Mouse (Mus musculus) stomach, postnatal 0 days (tissue): ENCODE measurements around the gene Zfp90. TPM values are rescaled to one million over a fixed set of nuclear protein-coding genes. Genes with fewer than 3 reads are reported as not detected.

ENCODE experiments used
- ATAC-seq: fragments of 200-750 bp; cut with Nextera tagmentation; 2 replicates; pipeline ENCODE4 v1.8.0; 2017; ENCODE audit not compliant: low FRiP score, low TSS enrichment
- DNase-seq: peaks from one replicate; pipeline ENCODE4 v3.0.0-alpha.2; 2016; ENCODE audit warnings: low spot score
- H3K27ac ChIP-seq: fragments of 300-500 bp; sonication (generic); replicated peaks from 2 replicates; pipeline ENCODE4 v1.5.1; 2014; ENCODE audit warnings: mild to moderate bottlenecking, control low read depth
- H3K27me3 ChIP-seq: fragments of 300-500 bp; sonication (generic); 2 replicates; pipeline ENCODE4 v1.6.1; 2014; ENCODE audit warnings: low read length; ENCODE audit not compliant: control insufficient read depth, insufficient read depth
- H3K36me3 ChIP-seq: fragments of 300-500 bp; sonication (generic); 2 replicates; pipeline ENCODE4 v1.6.1; 2014; ENCODE audit warnings: low read length, mixed read lengths; ENCODE audit not compliant: control insufficient read depth, insufficient read depth
- H3K4me1 ChIP-seq: fragments of 300-500 bp; sonication (generic); replicated peaks from 2 replicates; pipeline ENCODE4 v1.6.1; 2014; ENCODE audit warnings: antibody characterized with exemption; ENCODE audit not compliant: control insufficient read depth, insufficient read depth
- H3K4me2 ChIP-seq: fragments of 300-500 bp; sonication (generic); replicated peaks from 2 replicates; pipeline ENCODE4 v1.6.1; 2014; ENCODE audit warnings: low read depth, mild to moderate bottlenecking, control low read depth, moderate library complexity
- H3K4me3 ChIP-seq: fragments of 300-500 bp; sonication (generic); 2 replicates; pipeline ENCODE4 v1.5.1; 2014; ENCODE audit warnings: low read depth, low read length, control low read depth
- H3K9ac ChIP-seq: fragments of 300-500 bp; sonication (generic); 2 replicates; pipeline ENCODE4 v1.6.1; 2014; ENCODE audit warnings: mild to moderate bottlenecking, low read length, control low read depth, mixed read lengths
- H3K9me3 ChIP-seq: fragments of 300-500 bp; sonication (generic); 2 replicates; pipeline ENCODE4 v1.6.1; 2016; ENCODE audit warnings: low read length; ENCODE audit not compliant: control insufficient read depth
- CTCF ChIP-seq: IDR thresholded peaks from 2 replicates; pipeline ENCODE4 v1.5.1; 2016; ENCODE audit warnings: antibody characterized with exemption, low read depth, mild to moderate bottlenecking, moderate library complexity
- EP300 ChIP-seq: optimal IDR thresholded peaks from 2 replicates; pipeline ENCODE3; 2016; ENCODE audit warnings: antibody characterized with exemption
- WGBS: fragments of 180-500 bp; shearing (Covaris S2); extraction: QIAGEN DNeasy Blood & Tissue Kit; methylation state at CpG from one replicate; pipeline ENCODE4 v1.1.7; 2014; 5-methylcytosine and 5-hydroxymethylcytosine counted together
- polyA plus RNA-seq: library from polyadenylated mRNA; unstranded; fragments of >200 nt; fragmentation: Nextera tagmentation; extraction: Ambion mirVana; gene quantifications from 2 replicates; pipeline ENCODE4 v1.2.1, GENCODE M21; 2015

The Zfp90 gene
- polyA plus RNA-seq = 8.6 and 8.8 TPM in 2 replicates

DNA sequence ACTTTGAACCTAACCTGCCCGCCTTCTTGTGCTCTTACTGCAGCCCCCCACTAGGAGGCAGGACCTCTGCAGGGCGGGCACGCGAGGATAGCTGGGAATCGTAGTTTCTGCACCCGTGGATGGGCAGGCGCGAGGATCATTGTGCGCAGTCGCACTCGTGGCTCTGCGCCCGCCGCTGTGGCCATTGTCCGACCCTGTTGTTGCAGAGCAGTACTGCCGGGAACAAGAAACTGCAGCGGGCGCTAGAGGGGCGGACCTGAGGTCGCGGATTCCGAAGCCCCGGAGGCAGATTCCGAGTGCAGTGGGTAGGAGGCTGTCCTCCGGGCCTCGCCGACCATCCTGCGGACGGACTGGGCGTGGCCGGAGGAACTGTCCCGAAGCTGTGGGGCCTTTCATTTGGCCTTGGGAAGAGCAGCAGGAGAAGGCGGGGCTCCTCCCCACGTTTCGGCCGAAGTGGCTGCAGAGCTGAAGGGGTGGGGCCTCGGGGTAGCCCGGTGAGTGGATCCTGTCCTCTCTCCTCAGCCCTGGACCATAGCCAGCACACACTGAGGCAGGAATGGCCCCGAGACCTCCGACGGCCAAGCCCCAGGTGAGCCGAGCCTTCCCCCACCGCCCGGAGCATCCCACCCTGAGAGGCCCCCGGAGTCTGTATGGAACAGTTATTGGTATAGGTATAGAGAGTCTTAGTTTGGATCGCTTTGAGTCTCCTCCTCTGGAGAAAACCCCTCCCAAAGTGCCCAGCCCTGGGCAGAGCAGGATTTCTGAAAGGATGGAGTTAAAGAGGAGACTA, at the start of gene Zfp90:
Gene Zfp90, plus strand, starts transcription at position 146 of the 790 bp plus-strand sequence.
- peaks cover 14% of the 10 kb centered on the region for H3K36me3 ChIP-seq
- DNase-seq = peak; percentile 95
- H3K4me2 ChIP-seq = peak within 1 kb of the TSS; percentile 88
- peak within 1 kb of the TSS; percentile 93 for H3K27ac ChIP-seq
- peak within 1 kb of the TSS; percentile 75 for H3K9ac ChIP-seq
- TF ChIP-seq EP300 = no peak
- peak; percentile 97 for TF ChIP-seq CTCF
- ATAC-seq = peak; percentile 95
- H3K4me1 ChIP-seq = no peaks in the 10 kb centered on the region
- H3K9me3 ChIP-seq = no peaks in the 10 kb centered on the region
- WGBS = under 1% methylated on average over 46 of the region's 46 CpGs
- H3K4me3 ChIP-seq = peak within 1 kb of the TSS; percentile 79
- no peaks in the 10 kb centered on the region for H3K27me3 ChIP-seq

DNA sequence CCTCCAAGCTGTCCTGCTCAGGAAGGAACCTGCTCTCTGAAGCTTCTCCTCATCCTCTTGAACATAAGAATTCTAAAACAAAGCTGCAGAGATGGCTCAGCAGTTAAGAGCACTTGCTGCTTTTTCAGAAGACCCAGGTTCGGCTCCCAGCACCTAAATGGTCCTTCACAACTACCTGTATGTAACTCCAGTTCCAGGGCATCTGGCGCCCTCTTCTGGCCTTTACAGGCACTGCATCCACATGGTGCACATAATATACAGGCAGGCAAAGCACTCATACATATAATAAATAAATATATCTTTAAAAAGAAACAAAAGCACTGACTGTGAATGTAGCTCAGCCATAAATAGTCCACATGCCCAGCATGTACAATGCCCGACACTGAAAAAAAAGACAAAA, 46.6 kb upstream of the Zfp90 start:
- no peaks in the 10 kb centered on the region for H3K36me3 ChIP-seq
- TF ChIP-seq EP300 (no peak), CTCF (peak; percentile 57)
- no peak for DNase-seq
- no peak for ATAC-seq
- WGBS = 70% methylated on average over 3 of the region's 3 CpGs
- no peak overlapping the region for H3K4me2 ChIP-seq
- no peak overlapping the region for H3K27ac ChIP-seq
- H3K9ac ChIP-seq = no peak overlapping the region
- no peaks in the 10 kb centered on the region for H3K9me3 ChIP-seq
- no peak overlapping the region for H3K4me3 ChIP-seq
- no peaks in the 10 kb centered on the region for H3K27me3 ChIP-seq
- no peaks in the 10 kb centered on the region for H3K4me1 ChIP-seq

DNA sequence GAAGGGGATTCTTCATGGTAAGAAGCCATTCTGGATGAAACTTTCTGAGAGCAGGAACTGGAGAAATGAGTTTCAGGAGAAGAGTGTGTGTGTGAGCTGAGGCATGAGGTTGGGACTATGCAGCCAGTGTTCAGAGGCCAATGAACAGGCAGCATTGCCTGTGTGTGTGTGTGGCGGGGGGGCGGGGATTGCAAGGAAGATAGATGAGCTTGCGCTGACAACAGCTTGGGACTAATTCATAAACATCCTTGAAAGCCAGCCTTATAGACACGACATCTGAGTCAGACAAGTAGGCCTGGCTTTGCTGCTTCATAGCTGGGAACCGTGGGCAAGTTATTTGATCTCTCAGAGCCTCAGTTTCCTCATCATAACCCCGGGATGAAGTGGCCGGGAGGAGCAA, 46.1 kb upstream of the Zfp90 start:
- TF ChIP-seq EP300 = no peak
- no peak for TF ChIP-seq CTCF

DNA sequence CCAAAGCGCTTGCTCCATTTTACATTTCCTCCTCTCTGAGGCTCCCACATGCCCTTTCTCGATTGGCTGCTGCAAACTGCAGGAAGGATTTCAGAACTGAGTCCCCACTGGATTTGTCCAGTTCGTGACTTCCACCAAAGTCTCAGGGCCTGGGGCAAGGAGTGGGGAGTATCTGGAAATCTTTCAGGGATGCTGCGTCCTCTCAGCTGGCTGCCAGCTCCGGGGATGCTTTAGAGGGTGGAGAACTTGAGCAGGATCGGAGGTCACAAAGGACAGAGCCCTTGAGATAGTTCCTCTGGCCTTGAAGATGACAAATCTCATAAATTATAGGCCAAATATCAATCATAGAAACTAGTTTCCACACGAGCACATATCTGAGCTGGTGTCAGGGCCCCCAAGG, 39.2 kb upstream of the Zfp90 start:
- H3K4me2 ChIP-seq = no peak overlapping the region
- H3K27ac ChIP-seq = no peak overlapping the region
- WGBS = 66% methylated on average over 7 of the region's 7 CpGs
- no peak for TF ChIP-seq EP300
- TF ChIP-seq CTCF = no peak
- H3K36me3 ChIP-seq = no peaks in the 10 kb centered on the region
- no peaks in the 10 kb centered on the region for H3K27me3 ChIP-seq
- H3K4me1 ChIP-seq = no peaks in the 10 kb centered on the region
- no peaks in the 10 kb centered on the region for H3K9me3 ChIP-seq
- H3K4me3 ChIP-seq = no peak overlapping the region
- no peak for ATAC-seq
- H3K9ac ChIP-seq = no peak overlapping the region
- DNase-seq = no peak

More for the DNA sequence above, 46.1 kb upstream of the Zfp90 start:
- Histone ChIP-seq H3K9ac (no peak overlapping the region), H3K36me3 (no peaks in the 10 kb centered on the region), H3K9me3 (no peaks in the 10 kb centered on the region), H3K27ac (no peak overlapping the region), H3K27me3 (no peaks in the 10 kb centered on the region), H3K4me2 (no peak overlapping the region), H3K4me3 (no peak overlapping the region), H3K4me1 (no peaks in the 10 kb centered on the region)
- peak; percentile 43; the same call in 1 of the 2 replicates for ATAC-seq
- DNase-seq = no peak
- WGBS = 70% methylated on average over 7 of the region's 7 CpGs

DNA sequence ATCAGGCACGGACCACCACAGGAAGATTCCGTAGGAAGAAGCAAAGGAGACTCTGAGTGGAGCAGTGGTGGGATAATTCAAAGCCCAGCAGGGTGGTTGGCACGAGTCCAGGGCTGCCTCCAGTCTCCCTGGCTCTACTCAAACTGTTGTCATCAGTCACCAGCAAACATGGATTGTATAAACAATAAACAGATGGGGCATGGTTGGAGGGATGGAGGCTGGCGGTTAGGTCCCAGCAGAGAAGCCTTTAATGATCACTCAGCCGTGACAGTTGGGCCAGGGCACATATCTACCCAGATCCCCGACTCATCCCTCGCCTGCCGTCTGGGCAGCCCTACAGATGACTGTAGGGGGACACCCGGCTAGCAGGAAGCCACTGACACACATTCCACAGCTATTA, 38.3 kb upstream of the Zfp90 start:
- Histone ChIP-seq H3K9me3 (no peaks in the 10 kb centered on the region), H3K36me3 (no peaks in the 10 kb centered on the region), H3K4me2 (no peak overlapping the region), H3K9ac (no peak overlapping the region), H3K4me1 (no peaks in the 10 kb centered on the region), H3K27ac (no peak overlapping the region), H3K27me3 (no peaks in the 10 kb centered on the region), H3K4me3 (no peak overlapping the region)
- WGBS = 39% methylated on average over 9 of the region's 9 CpGs
- no peak for TF ChIP-seq CTCF
- TF ChIP-seq EP300 = no peak
- ATAC-seq = no peak
- DNase-seq = no peak

DNA sequence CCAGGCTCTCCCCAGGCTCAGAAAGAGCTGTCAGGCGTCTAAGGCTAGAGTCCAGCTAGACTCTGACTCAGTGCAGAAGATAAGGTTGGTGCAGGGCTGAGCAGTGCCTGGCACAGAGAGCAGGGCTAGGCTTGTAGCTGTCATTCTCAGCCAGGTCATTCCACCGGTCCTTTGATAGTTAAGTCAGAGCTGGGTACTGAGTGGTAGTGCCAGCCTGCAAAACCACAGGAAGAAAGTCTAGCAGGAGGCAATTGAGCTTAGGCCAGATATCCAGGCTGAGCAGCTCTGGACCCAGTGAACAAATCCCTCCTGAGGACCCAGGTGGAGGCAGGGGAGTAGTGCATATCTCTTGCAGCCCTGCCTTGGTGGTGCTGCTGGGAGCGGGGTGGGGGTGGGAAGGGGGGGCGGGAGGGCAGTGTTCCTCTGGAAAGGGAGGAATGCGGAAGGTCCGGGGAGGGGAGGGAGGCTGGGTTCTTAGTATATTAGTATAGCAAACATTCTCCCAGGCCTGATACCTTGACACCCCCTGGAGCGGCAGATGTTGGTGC, 36.6 kb upstream of the Zfp90 start:
- Histone ChIP-seq H3K36me3 (no peaks in the 10 kb centered on the region), H3K27ac (peak overlapping the region; percentile 84), H3K27me3 (no peaks in the 10 kb centered on the region), H3K9me3 (no peaks in the 10 kb centered on the region), H3K4me2 (no peak overlapping the region), H3K4me3 (no peak overlapping the region), H3K9ac (no peak overlapping the region), H3K4me1 (no peaks in the 10 kb centered on the region)
- 35% methylated on average over 7 of the region's 7 CpGs for WGBS
- no peak for TF ChIP-seq CTCF
- TF ChIP-seq EP300 = no peak
- DNase-seq (peak; percentile 83), ATAC-seq (peak; percentile 99)
